Comparison of ENCODE assay signal across 9 mouse cellular contexts in the genomic region with DNA sequence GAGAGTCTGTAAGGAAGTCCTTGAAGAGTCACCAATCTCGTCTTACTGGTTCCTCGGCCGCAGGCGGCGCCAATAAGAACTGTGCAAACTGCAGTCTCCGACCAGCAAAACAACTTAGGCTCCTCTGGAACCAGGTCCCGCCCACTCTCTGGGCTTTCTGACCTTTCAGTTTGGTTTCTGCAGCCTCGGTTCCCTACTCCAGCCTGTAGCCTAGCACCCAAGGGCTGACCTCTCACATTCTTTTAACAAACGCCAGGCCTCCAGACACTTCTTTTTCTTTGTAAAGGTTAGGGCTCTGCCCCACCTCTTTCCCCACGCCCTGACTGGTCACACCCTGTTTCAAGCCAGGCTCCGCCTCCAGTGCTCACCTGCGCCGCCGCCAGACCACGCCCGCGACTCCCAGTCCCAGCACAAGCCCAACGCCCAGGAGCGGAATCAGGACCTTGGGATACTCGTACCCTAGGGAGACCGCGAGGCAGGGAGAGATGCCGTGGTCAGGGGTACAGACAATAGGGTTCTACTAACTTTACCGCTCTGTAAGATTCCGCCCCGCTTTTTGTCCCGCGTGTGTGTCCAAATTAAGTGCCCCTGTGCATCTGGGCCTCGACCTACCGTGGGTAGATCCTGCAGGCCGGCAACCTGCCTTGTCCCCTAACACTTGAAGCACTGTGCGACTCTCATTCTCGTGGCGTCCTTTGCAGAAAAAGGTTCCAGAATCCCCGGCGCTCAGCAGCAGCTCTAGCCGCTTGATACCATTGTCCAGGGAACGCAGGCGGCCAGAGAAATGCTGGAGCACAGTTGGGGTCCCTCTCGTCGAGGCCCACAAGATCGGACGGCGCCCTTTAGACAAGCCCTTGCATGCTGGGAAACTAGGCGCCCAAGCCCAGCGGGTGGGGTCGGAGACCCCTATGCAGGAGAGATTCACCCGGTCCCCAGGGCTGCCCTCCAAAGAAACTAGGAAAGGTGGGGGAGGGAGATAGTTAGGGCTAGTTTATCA. TPM values are rescaled to one million over a fixed set of nuclear protein-coding genes. Genes with fewer than 3 reads are reported as not detected.
DNase-seq lines count a peak whose midpoint lies in the region; ATAC-seq and TF ChIP-seq lines count a peak whose summit lies in the region.
"Had no signal": no experiment of that assay in that cellular context is flagged by ENCODE, and none has a peak within 500 bp of the region (broad histone marks: within the 10 kb centered on the region; RNA-seq: fewer than 3 reads in every experiment).

A gene (plus strand): TSS at position 438 of the 997 bp plus-strand sequence.

- 0 out of 4 replicates have a peak, but pooled peaks cover 0 to 2% of the 10 kb centered on the region in 2 experiments for H3K4me1 ChIP-seq in CH12.LX (ENCODE audit: control insufficient read depth in 1 of 2, insufficient read depth in 2 of 2)
- H3K4me1 ChIP-seq in forebrain, embryonic 14.5 days (ENCODE audit: control insufficient read depth, insufficient read depth, low read length) = peaks cover 14% of the 10 kb centered on the region
- H3K4me1 ChIP-seq in liver, embryonic 14.5 days (replicated peaks; ENCODE audit: control insufficient read depth in 2 of 2, insufficient read depth in 2 of 2, low read length in 1 of 2) = peaks cover 9 to 11% of the 10 kb centered on the region in 2 experiments

- no peak for TF ChIP-seq CTCF in CH12.LX (conservative IDR thresholded peaks at IDR 0.05 in 1 of 2, IDR thresholded peaks at IDR 0.05 in 1 of 2; ENCODE audit: low read depth in 2 of 2, low read length in 2 of 2)
- no peak for TF ChIP-seq CTCF in liver, embryonic 14.5 days (IDR thresholded peaks at IDR 0.05; ENCODE audit: low read depth)

- TF ChIP-seq RAD21 in CH12.LX (IDR thresholded peaks at IDR 0.05; ENCODE audit: low read depth, low read length) = no peak

- H3K9ac ChIP-seq in CH12.LX (ENCODE audit: insufficient read depth, low read depth) = no peak within 1 kb of the TSS
- H3K9ac ChIP-seq in forebrain, embryonic 14.5 days (ENCODE audit: low read length) = peak within 1 kb of the TSS; percentile 37
- peak within 1 kb of the TSS; percentile 23; the same call in 1 of the 2 replicates for H3K9ac ChIP-seq in liver, embryonic 14.5 days (replicated peaks)

- TF ChIP-seq POLR2A in CH12.LX (IDR thresholded peaks at IDR 0.05; ENCODE audit: low read depth, low read length) = no peak

- DNase-seq in CH12.LX (ENCODE audit: extremely low read depth) = no peak
- no peak for DNase-seq in forebrain, embryonic 14.5 days (ENCODE audit: low spot score)
- peak; percentile 66 for DNase-seq in induced T-regulatory cell, adult 2 months (ENCODE audit: low read depth)
- DNase-seq in liver, embryonic 14.5 days (ENCODE audit: low read depth in 3 of 3, low spot score in 3 of 3) = no peak
- peak; percentile 54 for DNase-seq in naive thymus-derived CD4-positive, alpha-beta T cell, adult 2 months (ENCODE audit: low read depth)
- no peak for DNase-seq in layer of hippocampus, adult 11-12 months (ENCODE audit: low spot score)
- no peak for DNase-seq in left cerebral cortex, adult 8-10 months (ENCODE audit: low spot score in 2 of 2)

- peaks cover 12 to 40% of the 10 kb centered on the region in 2 experiments for H3K36me3 ChIP-seq in CH12.LX (replicated peaks in 1 of 2; ENCODE audit: control insufficient read depth in 1 of 2, insufficient read depth in 1 of 2, low read length in 1 of 2)
- H3K36me3 ChIP-seq in forebrain, embryonic 14.5 days (ENCODE audit: control insufficient read depth, insufficient read depth, low read length) = peaks cover 28% of the 10 kb centered on the region
- H3K36me3 ChIP-seq in liver, embryonic 14.5 days (replicated peaks; ENCODE audit: control insufficient read depth, insufficient read depth, low read depth) = no peaks in the 10 kb centered on the region

- dilution Hi-C loops in CH12.LX (cut with MboI; ENCODE audit: extremely low pct_ligation_motif_present, extremely low pct_unique_long_range_greater_than_20kb, low sequenced_read_pairs) = no loop called here

- H3K9me3 ChIP-seq in CH12.LX (replicated peaks; ENCODE audit: low read length) = no peaks in the 10 kb centered on the region
- H3K9me3 ChIP-seq in forebrain, embryonic 14.5 days (replicated peaks; ENCODE audit: control insufficient read depth, low read length) = no peaks in the 10 kb centered on the region
- no peaks in the 10 kb centered on the region for H3K9me3 ChIP-seq in liver, embryonic 14.5 days (ENCODE audit: control insufficient read depth, low read length)

- 0 out of 2 replicates have a peak within 1 kb of the TSS, but pooled peaks have one; percentile 1 for H3K4me2 ChIP-seq in CH12.LX (ENCODE audit: insufficient read depth, low read depth, poor library complexity, severe bottlenecking)
- H3K4me2 ChIP-seq in forebrain, embryonic 14.5 days (ENCODE audit: low read length) = peak within 1 kb of the TSS; percentile 47
- H3K4me2 ChIP-seq in liver, embryonic 14.5 days (ENCODE audit: low read depth) = peak within 1 kb of the TSS; percentile 72

- H3K27me3 ChIP-seq in CH12.LX (replicated peaks) = no peaks in the 10 kb centered on the region
- H3K27me3 ChIP-seq in forebrain, embryonic 14.5 days (replicated peaks; ENCODE audit: control insufficient read depth, insufficient read depth, low read length) = peaks cover 32% of the 10 kb centered on the region
- peaks cover 41% of the 10 kb centered on the region for H3K27me3 ChIP-seq in liver, embryonic 14.5 days (ENCODE audit: control insufficient read depth, insufficient read depth, low read length)

- no peak within 1 kb of the TSS for H3K4me3 ChIP-seq in CH12.LX (replicated peaks in 1 of 3; ENCODE audit: low read depth in 2 of 3, low read length in 2 of 3, poor library complexity in 1 of 3)
- H3K4me3 ChIP-seq in forebrain, embryonic 14.5 days (ENCODE audit: low read depth, low read length) = peak within 1 kb of the TSS; percentile 17
- H3K4me3 ChIP-seq in liver, embryonic 14.5 days (ENCODE audit: insufficient read depth in 1 of 2, low read depth in 2 of 2, low read length in 2 of 2) = peak within 1 kb of the TSS; percentile 37 to 43

- WGBS in forebrain, embryonic 14.5 days = 2% methylated on average over 48 of the region's 48 CpGs
- 2% methylated on average over 48 of the region's 48 CpGs for WGBS in liver, embryonic 14.5 days (ENCODE audit: insufficient replicate concordance)

- no peak for TF ChIP-seq EP300 in CH12.LX (IDR thresholded peaks at IDR 0.05; ENCODE audit: low read length)
- TF ChIP-seq EP300 in liver, embryonic 14.5 days (IDR thresholded peaks at IDR 0.05; ENCODE audit: low read depth) = no peak

- ATAC-seq in activated CD4-positive, CD25-positive, alpha-beta regulatory T cell, adult 4 months = peak; percentile 23
- ATAC-seq in forebrain, embryonic 14.5 days = 0 out of 2 replicates have a peak, but pooled peaks have one; percentile 45
- ATAC-seq in liver, embryonic 14.5 days (ENCODE audit: insufficient read depth) = peak; percentile 38

- no peak within 1 kb of the TSS for H3K27ac ChIP-seq in CH12.LX (ENCODE audit: insufficient read depth, low read depth)
- H3K27ac ChIP-seq in forebrain, embryonic 14.5 days (ENCODE audit: low read depth, low read length) = no peak within 1 kb of the TSS
- no peak within 1 kb of the TSS for H3K27ac ChIP-seq in liver, embryonic 14.5 days

- no peaks in the 10 kb centered on the region for H3K79me2 ChIP-seq in CH12.LX (replicated peaks; ENCODE audit: control insufficient read depth, extremely low read depth, insufficient read depth, poor library complexity, severe bottlenecking)

- in situ Hi-C loops in CH12.LX (cut with MboI; ENCODE audit: low pct_ligation_motif_present, low pct_unique_long_range_greater_than_20kb, low sequenced_read_pairs) = loop anchor here (5.0 kb wide), 1 partner anchor 43 kb away; no protein-coding TSS in a partner anchor

TF ChIP-seq in CH12.LX, 34 proteins besides CTCF, POLR2A, EP300 and RAD21:
- TF ChIP-seq ZKSCAN1 (IDR thresholded peaks at IDR 0.05; ENCODE audit: borderline replicate concordance, low read depth, low read length) (no peak), SIN3A (IDR thresholded peaks at IDR 0.05; ENCODE audit: low read length) (no peak), HCFC1 (IDR thresholded peaks at IDR 0.05; ENCODE audit: low read depth, low read length) (no peak), KAT2A (IDR thresholded peaks at IDR 0.05; ENCODE audit: insufficient replicate concordance, low read length) (no peak), PAX5 (IDR thresholded peaks at IDR 0.05; ENCODE audit: low read length) (no peak), POLR2AphosphoS2 (IDR thresholded peaks at IDR 0.05; ENCODE audit: low read depth, low read length) (no peak), RCOR1 (conservative IDR thresholded peaks at IDR 0.05; ENCODE audit: low read depth, low read length) (no peak), CHD1 (IDR thresholded peaks at IDR 0.05; ENCODE audit: low read depth, low read length) (no peak), JUND (conservative IDR thresholded peaks at IDR 0.05; ENCODE audit: low read depth, low read length) (no peak), ZC3H11A (IDR thresholded peaks at IDR 0.05; ENCODE audit: low read depth, low read length) (no peak), UBTF (IDR thresholded peaks at IDR 0.05; ENCODE audit: low read depth, low read length) (no peak), MAFK (IDR thresholded peaks at IDR 0.05; ENCODE audit: insufficient replicate concordance, low read length) (no peak), ETS1 (conservative IDR thresholded peaks at IDR 0.05; ENCODE audit: low read depth, low read length) (no peak), CHD2 (IDR thresholded peaks at IDR 0.05; ENCODE audit: low read length) (no peak), TCF12 (IDR thresholded peaks at IDR 0.05; ENCODE audit: low read depth, low read length) (no peak), SMC3 (IDR thresholded peaks at IDR 0.05; ENCODE audit: low read depth, low read length) (no peak), GABPA (IDR thresholded peaks at IDR 0.05; ENCODE audit: insufficient replicate concordance, low read depth, low read length) (no peak), USF1 (IDR thresholded peaks at IDR 0.05; ENCODE audit: low read depth, low read length) (no peak), MEF2A (IDR thresholded peaks at IDR 0.05; ENCODE audit: borderline replicate concordance, low read depth, low read length) (no peak), MAZ (IDR thresholded peaks at IDR 0.05; ENCODE audit: low read depth, low read length) (no peak)

RNA-seq across cellular contexts. Expression of the gene that starts here (rescaled TPM):
- not detected in 2 replicates for total RNA-seq in CH12.LX (2012; rRNA removed)
- total RNA-seq in CH12.LX (2014; rRNA removed) = not detected in 2 replicates
- 0.30 and 0.42 TPM in 2 replicates for polyA plus RNA-seq in CH12.LX (2012; ENCODE audit: insufficient read length, low read depth)
- polyA plus RNA-seq in activated CD4-positive, CD25-positive, alpha-beta regulatory T cell, adult 4 months (2017; shearing (Covaris generic)) = not detected
- not detected in 2 replicates for polyA plus RNA-seq in forebrain, embryonic 14.5 days (2014; fragmentation: Nextera tagmentation; extraction: Ambion mirVana)
- polyA plus RNA-seq in liver, embryonic 14.5 days (2012; rRNA removed) = 0.26 and 0.48 TPM in 2 replicates
- 0.24 and 0.37 TPM in 2 replicates for polyA plus RNA-seq in liver, embryonic 14.5 days (2014; fragmentation: Nextera tagmentation; extraction: Ambion mirVana)
- not detected for total RNA-seq in left cerebral cortex, adult 8-10 months (2022)
- total RNA-seq: gastrocnemius, adult 8-10 months had no signal

Comparison
In these comparisons a context has a peak if more than half of its experiments do, and no peak if none do; other contexts are left out.
1. Peak in ATAC-seq in activated CD4-positive, CD25-positive, alpha-beta regulatory T cell, adult 4 months; RNA of the gene not detected or under 1 TPM.
2. Peak in ATAC-seq, H3K4me3 ChIP-seq, H3K9ac ChIP-seq and H3K4me2 ChIP-seq in forebrain, embryonic 14.5 days; RNA of the gene not detected or under 1 TPM.
3. Peak in ATAC-seq, H3K4me3 ChIP-seq, H3K9ac ChIP-seq and H3K4me2 ChIP-seq in liver, embryonic 14.5 days; RNA of the gene not detected or under 1 TPM.
4. DNase-seq: peak in induced T-regulatory cell, adult 2 months (single experiment) and naive thymus-derived CD4-positive, alpha-beta T cell, adult 2 months (single experiment); none in CH12.LX (single experiment), forebrain, embryonic 14.5 days (single experiment), liver, embryonic 14.5 days (0 of 3), layer of hippocampus, adult 11-12 months (single experiment) and left cerebral cortex, adult 8-10 months (0 of 2).
5. H3K4me2 ChIP-seq: peak in every context shown above with its lines; median percentile 72 in liver, embryonic 14.5 days; 47 in forebrain, embryonic 14.5 days; 1 in CH12.LX.
6. Peak in every context shown above with its lines, with median percentiles within 50 percentile points of each other: ATAC-seq.